Mouse (Mus musculus) mesoderm, embryonic 11.5 days (tissue): ENCODE results near the gene 1700001P01Rik.

Experiments
- DNase-seq: peaks from one replicate; pipeline ENCODE4 v3.0.0-alpha.2; 2012; ENCODE audit warnings: low read depth, low spot score

Gene 1700001P01Rik

DNA sequence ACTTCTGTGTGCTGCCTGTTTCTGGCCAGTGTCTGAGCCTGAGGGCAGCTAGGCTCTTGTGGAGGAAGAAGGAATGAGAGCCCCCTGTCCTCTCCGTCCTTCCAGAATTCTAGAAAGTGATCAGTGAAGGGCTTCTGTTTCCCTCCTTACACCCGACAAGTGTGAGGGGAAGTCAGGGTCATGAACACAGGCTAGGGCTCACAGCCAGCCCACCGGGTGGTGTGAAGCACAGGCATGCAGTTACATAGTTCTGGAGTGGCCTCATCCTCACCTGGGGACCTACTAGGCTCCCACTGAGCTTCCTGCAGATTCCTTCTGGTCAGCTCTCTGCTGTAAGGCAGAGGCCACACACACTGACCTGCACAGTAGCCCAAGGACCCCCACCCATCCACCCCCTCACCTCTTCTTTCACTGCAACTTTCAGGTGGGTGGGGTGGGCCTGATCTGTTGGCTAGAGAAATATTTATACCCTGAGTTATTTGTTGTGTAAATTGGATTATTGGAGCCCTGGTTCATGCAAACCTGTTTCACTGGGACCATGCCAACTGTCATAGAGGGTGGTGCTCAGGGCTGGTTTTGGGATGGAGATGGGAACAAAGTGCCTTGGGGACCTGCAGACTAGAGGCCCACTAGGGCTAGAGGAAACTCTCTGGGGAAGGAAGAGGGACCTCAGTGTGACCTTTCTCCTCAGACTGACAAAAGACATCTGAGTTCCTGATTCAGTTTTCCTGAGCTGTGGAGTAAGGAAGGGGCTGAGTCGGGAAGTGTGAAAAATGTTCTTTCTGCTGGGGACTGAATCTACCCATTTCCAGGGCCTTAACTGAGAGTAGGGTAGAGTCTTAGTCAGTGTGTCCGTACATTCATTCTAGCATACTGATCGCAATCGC, 33.8 kb upstream of the 1700001P01Rik start:
- no peak for DNase-seq

DNA sequence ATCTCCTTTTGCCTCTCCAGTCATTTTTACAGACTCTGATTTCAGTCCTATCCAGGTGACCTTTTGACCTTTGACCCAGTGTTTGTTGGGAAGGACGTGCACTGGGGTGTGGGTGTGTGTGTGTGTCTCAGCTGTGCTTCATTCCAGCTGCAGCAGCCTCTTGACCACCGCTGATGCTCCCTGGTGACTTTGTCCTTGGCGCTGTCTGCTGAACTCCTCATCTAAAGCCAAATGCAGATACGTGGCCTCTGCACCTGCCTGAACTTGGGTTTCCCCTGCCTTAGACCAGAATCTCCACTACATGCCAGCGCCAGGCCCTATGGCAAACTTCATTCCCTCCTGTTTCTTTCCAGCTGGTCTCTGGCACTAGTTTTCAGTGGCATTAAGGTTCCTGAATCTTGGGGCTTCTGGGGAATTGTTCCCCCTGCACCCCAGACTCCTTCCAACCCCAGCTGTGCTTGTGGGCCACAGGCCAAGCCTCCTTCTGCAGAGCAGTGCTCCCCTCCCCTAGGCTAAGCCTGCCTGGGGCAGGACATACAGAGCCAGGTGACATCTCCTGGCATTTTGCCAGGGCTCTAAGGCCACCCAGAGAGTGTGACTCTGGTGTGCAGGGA, 33.0 kb upstream of the 1700001P01Rik start:
- DNase-seq, result no peak

DNA sequence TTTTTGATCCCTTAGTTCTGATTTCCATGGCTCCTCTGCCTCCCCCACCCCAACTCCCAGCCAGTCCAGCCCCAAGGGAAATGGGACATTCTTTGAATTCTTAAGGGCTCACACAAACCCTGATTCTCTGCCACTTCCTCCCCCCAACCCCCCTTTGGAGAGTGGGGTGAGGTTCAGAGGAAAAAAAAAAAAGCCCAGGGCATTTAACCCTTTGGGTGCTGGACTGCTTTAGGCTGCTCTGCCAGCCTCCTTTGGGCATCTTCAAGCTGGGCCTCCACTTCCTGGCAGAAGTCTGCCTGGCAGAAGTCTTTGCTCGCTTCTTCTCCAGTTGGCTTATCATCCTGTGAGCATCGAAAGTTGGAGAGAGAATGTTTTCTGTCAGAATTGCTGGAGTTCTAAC, 32.4 kb upstream of the 1700001P01Rik start:
- DNase-seq, result peak; percentile 82

DNA sequence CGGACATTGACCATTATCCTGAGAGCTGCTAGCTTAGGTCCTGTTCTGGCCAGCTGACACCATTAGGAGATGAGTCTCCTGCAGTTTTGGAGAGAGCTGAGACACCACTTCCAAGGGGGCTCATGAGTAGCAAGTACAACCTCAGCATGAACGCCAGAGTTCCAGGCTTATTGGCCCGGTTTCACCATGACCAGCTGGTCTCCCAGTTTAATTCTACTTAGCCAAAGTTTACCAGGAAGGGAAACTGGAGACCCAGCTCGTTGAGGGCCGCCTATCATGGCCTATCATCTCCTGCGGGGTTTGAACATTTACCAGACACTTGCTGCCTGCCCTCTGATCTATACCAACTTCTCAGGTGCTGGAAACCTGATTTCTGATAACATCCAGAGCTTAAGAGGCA, 31.9 kb upstream of the 1700001P01Rik start:
- no peak for DNase-seq

DNA sequence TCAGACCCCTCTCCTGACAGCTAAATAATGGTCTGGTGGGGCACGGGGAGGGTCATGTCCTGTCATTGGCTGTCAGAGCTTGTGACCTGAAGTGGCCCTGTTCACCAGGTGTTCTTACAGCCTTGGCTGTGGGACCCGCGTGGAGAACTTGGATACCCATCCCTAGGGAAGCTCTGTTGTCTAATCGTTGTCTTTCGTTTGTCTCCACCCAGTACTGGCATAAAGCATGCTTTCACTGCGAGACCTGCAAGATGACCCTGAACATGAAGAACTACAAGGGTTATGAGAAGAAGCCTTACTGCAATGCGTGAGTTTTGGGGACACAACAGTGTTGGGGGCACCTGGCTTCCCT, 30.9 kb upstream of the 1700001P01Rik start:
- no peak for DNase-seq

DNA sequence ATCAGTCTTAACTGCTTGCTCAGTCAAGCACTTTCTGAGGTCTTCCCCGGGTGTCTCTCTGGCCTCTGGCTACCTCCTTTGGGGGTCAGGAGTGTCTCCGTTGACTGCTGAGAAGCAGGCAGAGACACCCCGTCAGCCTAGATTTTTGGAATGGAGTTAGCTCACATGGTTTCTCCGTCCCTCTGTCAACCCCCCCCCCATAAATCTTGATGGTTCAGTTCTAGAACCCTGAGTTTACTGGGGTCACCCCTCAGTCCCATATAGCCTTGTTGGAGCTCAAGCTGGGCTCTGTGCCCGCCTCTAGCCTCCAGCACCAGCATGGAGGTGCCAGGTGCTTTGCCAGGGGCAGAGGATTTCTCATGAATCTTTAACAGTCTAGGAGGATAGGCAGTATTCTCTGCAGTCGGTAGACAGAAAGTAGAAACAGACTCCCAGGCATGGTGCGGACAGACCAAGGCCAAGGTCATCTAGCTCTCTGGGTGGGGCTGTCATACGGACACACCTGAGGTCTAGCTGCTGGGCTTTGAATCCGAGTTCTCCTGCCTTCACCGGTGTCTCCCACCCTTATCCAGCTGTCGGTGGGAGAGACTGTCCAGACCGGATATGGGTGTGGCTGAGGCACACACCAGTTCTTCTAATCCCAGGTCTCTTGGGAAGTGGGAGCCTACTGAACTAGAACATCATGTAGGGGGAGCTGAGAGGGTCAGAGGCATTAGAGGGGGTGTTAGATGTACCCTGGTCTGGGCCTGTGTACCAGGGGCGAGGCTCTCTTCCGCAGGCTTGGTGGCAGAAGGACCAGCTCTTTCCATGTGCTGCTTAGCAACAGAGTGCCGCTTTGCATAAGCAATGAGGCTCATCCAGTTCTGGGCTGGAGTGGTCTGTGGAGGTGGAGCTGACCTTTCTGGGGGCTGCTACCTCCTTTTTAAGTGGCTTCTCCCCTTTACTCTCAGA, 30.2 kb upstream of the 1700001P01Rik start:
- no peak for DNase-seq

DNA sequence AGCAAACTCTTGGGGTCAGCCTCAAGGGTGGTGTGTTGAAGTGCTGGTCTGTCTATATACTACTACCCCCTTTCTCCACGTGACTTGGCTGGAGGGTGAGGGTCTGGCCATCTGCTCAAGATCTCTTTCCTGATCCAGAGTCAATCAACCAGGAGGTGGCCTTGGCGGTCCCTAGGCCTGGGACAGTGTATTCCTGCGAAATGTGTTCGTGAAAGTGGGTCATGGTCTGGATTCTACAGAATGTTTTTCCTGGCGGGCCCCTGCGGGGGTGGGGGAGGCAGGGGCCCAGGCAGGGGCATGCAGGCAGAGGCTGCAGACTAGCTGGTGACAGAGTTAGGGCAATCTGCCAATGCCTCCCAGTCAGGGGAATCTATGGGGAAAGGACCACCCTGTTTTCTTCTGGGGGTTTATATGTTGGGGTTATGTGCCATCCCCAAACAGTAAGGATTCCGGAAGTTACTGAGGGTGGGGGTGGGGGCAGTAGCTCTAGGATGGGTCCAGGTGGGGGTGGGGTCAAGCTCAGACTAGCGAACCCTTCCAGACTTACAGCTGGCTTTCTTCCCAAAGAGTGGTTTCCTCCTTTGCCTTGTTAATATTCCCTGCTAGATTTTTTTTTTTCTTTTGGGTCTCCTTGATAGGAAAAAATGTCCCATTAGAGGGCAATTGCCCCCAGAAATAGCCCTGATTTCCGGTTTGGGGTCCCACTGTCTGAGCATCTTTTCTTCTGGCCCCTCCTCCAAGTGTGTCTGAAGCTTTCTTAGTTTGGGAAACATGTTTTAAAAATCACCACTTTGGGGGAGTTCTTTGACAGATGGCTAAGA, 29.3 kb upstream of the 1700001P01Rik start:
- no peak for DNase-seq

DNA sequence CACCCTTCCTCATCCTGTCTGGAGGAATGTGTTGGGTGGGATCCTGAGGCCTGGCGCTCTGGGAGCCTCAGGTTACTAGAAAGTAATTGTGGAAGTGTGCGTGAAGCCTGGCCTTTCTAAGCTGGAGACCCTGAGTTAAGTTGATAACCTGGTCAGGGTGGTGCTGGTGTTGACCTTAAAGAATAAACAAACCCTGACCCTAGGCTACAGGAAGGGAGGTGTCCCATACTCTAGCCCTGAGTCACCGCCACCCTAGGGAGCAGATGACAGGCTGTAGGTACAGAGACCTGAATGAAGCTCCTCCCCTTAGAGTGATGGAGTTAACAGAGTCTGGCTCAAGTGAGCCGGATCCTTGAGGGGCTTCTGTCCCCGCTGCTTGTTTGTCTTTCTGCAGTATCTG, 28.1 kb upstream of the 1700001P01Rik start:
- no peak for DNase-seq

DNA sequence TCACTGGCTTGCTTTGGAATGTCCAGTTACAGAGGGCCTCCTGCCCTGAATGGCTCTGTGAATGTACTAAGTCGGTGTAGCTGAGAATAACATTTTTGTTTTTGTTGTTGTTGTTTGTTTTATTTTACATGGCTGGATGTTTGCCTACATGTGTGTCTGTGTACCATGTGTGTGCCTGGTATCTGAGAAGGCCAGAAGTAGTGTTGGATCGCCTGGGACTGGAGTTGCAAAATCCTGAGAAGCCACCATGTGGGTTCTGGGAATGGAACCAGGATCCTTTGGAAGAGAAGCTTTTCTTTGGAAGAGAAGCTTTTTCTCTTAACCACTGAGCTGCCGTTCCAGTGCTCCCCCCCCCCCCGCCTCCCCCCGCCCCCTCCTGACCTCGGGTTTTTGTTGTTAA, 26.8 kb upstream of the 1700001P01Rik start:
- no peak for DNase-seq

DNA sequence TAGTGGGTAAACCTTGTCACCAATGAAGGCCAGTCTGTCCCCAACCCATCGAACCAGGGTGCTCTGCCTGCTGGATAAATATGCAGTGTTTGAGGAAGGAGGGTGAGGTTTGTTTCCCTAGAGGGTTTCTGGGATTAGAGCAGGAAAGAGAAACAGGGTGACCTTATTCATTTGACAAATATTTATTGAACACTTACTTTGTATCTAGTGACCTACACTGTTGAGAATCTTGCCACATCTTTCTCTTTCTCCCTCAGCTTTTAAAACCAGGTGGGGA, 26.4 kb upstream of the 1700001P01Rik start:
- no peak for DNase-seq

DNA sequence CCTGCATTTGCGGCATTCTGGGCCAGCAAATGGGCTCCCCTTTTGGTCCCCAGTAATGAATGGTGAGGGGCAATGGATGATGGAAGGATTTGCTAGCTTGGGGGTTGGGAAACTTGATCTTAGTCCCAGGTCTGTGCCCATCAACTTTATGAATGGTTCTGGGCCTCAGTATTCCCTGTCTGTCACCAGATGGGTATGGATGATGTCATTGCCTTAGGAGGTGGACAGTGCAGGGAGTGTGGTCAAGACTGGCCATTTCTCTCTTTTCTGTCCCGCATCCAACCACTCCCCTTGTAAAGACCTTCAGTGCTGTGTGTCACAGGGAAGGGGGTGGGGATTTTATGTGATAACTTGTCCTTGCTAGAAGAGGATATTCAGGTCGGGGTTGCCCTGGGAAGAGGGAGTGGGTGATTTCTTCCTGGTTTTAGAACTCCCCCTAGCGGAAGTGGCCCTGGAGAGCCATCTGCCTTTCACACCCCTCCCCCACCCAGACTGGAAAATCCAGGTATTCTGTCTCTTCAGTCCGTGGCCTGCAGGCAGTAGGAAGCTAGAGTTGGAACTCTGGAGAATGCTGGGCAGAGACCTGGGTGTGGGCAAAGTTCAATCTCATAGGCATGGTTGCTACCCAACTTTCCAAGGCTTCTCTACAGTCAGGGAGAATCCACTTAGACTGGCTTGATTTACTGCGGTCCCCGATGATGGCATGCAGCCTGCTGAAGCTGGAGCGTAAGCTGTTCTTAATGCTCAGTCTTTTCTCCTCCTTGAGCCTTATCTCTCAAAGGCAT, 25.9 kb upstream of the 1700001P01Rik start:
- DNase-seq, result peak; percentile 60

DNA sequence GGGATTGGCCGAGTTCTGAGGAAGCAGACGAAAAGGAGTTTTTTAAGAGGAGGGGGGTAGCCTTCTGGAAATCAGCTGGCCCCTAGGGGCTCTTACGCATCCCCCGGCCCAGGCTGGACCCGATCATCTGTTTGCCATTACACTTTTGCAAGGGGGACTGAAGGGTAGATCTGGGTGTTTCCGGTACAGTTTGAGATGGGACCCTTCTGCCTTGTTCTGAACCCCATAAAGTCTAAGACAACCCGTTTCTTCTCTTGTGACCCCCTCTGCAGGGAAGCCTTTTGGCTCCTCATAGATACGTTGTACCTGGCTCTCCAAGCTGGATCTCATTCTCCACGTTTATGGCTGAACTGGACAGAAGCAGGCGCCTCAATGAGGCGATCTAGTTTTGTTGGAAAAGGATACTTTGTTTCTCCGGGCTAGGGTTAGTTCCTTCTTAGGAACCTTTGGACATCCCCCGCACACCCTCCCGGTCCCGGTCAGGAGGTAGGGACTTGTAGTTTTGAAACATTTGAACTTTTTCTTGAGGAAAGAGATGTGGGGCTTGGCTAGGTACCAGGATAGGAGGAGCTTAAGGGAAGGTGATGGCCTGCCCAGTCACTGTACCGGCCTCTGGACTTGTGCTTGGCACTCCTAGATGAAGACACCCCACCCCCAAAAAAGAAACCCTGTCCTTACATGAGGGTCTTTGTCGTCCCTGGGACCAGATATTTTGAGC, 25.1 kb upstream of the 1700001P01Rik start:
- DNase-seq, result no peak

DNA sequence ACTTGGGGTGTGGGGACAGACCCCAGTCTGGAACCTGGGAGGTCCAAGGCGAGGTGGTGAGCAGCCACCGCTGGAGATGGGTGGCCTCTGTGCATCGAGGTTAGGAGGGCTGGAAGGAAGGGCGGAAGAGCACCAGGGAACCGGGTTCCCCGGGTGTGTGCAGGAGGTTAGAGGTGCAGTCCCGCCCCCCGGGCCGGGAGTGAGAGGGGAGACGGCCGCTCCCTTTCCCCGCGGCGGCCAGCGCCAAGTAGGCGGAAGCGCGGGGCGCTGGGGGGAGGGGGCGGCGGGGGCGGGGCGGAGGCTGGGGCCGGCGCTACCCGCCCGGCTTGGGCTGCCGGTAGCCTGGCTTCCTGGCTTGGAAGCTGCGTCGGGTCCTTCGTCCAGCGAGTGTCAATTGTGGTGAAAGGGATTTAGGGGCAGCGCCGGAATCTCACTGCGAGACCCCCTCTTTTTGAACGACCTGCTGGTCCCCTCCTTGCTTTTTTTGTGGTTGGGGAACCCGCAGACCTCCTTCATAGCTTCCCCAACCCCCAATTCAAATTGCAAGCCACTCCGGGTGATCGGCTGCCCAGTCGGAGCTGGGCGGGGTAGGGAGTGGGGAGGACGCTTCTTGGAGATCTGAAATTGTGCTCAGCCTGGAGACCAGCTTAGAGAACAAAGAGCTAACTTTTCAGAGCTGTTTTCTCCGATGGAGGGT, 24.4 kb upstream of the 1700001P01Rik start:
- peak; percentile 69 for DNase-seq

DNA sequence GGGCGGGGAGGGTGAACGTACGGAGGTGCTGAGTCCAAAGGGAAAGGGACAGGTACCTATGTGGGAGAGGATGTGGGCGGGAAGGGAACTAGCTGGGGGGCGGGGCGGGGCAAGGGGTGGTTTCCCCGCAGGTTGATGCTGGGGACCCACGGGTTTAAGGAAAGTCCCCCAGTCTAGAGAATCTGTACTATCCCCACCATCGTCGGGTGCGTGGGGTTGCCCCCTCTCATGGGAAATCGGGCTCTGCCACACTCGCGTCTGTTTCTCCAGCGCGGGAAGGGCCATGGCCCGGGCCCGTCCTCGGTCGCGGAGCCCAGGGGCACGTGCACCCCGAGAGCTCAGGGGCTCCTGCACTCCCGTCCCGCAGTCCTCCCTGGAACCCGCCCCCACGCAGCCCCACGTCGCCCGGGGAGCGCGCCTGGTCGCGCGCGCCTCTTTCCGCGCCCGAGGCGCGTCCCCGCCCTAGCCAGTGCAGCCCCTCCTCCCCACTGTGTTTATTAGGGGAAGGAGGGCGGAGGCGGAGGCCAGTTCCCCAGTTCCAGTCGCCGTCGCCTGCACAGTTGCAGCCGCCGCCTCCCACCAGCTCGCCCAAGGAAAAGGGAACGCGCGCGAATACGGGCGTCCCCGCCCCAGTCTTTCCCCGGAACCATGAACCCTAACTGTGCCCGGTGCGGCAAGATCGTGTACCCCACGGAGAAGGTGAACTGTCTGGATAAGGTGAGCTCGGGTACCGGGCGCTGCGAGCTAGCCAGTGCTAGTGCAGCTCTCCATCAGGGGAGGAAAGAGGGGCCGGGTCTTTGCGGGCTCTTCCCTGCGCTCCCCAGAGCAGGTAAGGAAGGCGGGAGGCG, 23.7 kb upstream of the 1700001P01Rik start:
- peak; percentile 78 for DNase-seq

DNA sequence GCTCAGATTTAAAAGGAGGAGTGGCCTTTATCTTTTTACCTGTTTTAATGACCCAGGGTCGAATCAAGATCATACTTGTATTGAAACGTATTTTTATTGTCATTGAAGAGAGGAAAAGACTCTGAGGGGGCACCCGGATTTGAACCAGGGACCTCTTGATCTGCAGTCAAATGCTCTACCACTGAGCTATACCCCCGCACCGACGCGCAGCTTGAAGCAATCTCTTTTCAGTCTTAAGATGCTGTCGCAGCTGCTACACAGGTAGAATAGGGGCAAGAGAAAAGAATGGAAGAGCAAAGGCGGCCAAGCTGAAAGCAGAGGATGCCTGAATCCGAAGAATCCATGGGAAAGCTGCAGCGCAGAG, 23.0 kb upstream of the 1700001P01Rik start, which contains the start of gene Lasp1:
TSS of gene Lasp1 (plus strand) at position 219 of the 364 bp plus-strand sequence.
- peak; percentile 88 for DNase-seq

DNA sequence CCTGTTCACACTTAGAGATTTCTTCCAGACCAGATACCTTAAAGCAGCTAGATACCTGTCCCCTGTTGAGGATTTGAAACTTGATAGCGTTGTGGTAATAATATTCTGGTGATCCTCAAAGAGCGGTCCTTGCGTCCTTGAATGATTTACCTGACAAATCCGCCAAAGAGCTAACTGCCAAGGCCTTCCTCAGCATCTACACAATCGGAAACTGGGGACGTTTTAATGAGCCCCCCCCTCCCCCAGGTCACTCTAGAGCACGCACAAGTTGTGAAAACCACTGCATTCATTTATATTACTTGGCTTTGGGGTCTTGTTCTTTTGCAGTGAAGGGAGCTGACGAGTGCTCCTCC, 22.3 kb upstream of the 1700001P01Rik start:
- DNase-seq, result no peak

DNA sequence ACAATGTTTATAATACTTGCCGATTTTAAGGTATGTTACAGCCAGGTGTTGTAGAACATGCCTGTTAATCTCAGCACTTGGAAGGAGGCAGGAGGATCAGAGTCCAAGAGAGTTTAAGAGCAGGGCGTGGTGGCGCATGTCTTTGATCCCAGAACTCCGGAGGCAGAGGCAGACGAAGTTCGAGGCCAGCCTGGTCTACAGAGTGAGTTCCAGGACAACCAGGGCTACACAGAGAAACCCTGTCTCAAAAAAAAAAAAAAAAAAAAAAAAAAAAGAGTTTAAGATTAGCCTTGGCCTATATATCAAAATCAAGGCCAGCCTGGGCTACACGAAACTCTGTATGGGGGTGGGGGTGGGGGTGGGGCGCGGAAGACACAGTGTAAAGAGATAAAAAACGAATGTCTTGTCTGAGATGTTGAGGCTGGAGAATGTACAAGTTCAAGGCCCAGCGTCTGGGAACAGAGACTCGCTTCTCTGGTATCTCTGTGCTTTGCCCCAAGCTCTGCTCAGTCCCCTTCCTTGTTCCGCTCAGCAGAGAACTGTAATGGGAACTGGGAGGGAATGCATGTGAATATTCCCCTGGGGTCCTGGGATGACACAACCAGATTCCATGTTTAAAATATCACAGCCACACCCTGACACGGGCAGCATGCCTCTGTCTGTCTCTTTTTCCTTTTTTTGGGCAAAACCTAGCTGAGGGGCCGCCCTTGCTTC, 21.8 kb upstream of the 1700001P01Rik start:
- no peak for DNase-seq

DNA sequence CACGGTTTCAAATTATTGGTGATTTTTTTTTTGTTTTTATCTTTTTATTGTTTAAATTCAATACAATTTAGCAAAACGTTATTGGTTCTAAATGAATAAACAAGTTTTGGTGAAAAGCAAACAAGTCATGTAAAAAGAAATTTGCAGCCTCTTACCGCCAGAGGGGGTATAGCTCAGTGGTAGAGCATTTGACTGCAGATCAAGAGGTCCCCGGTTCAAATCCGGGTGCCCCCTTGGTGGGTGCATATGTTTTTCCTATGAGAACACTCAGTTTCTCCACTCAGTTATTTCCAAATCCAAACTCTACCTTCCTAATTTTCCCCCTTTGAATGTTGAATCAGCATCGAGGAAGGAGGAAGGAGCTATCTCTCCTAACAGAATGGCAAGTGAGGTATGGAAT, 21.2 kb upstream of the 1700001P01Rik start:
- peak; percentile 66 for DNase-seq
